Mouse (Mus musculus): ENCODE results near the gene Gm12184.
"Not testable (repeated sequence)": the region's sequence is repeated elsewhere in the genome, so short reads cannot be mapped to it uniquely, and the experiment has no call there.

- not testable (repeated sequence) for TF ChIP-seq CTCF (IDR thresholded peaks at IDR 0.05; ENCODE audit: extremely low read depth, insufficient read length, insufficient replicate concordance, low read depth, low read length); POLR2A (IDR thresholded peaks at IDR 0.05; ENCODE audit: low read depth, low read length)
These were observed 34.6 kb downstream of the Gm12184 start for GRCm38 (mm10) chr11:48791894-48792293.

All from small intestine, adult 2 months (tissue).